Mouse (Mus musculus): ENCODE measurements around the gene Ddah2.

- no peak for TF ChIP-seq CTCF (IDR thresholded peaks at IDR 0.05; ENCODE audit: low read depth, low read length)
- TF ChIP-seq TAL1 (conservative IDR thresholded peaks at IDR 0.05; ENCODE audit: low read depth, low read length): no peak
Measured at GRCm38 (mm10) chr17:35101161-35101560, 42.3 kb downstream of the Ddah2 start.
